Mouse (Mus musculus) T-cell, adult 2 months (primary cell): Measurements from ENCODE around the gene Notch2.

Experiments
- DNase-seq: peaks from one replicate; pipeline ENCODE4 v3.0.0; 2022; ENCODE audit warnings: low spot score

The Notch2 gene

DNA sequence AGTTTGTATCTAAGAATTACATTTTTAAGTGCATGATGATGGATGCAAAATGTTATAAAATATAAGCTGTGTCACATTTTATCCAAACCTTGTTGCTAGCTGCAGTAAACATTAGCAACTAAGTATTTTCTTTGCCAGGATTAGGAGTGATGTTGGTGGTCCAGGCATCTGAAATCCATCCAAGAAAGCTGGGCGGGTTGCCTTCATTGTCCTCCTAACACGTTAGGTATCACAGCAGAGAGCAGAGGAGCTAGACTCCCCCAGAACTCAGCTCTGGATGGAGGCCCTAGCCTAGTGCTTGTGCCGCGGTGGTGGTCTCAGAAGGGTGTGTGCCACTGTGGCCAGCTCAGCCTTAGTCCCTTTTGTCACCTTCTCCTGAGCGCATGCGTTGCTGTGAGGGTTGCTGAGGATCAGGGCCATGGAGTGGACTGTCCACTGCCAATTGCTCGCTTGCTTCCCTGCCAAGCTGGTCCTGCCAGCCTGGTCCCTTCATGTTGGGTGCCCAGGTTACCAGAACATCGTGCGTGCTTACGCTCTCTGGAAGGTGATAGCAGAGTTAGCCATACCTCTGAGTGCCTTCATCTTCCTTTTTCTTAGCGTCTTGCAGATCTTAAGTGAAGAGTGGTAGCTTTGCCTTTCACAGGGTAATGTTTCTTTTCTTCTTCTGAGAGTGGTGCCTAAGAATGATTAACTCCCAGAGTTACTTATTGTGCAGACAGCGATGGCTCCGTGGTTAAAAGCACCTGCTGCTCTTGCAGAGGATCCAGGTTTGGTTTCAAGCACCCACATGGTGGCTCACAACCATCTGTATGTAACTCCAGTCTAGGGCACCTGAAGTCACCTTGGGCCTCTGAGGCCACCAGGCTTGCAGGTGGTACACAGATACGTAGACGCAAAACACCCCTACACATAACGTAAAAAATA lies 39.4 kb downstream of the Notch2 start:
- no peak for DNase-seq

- DNase-seq, result no peak
These were observed 40.5 kb downstream of the Notch2 start for GRCm38 (mm10) chr3:98053817-98054216.

DNA sequence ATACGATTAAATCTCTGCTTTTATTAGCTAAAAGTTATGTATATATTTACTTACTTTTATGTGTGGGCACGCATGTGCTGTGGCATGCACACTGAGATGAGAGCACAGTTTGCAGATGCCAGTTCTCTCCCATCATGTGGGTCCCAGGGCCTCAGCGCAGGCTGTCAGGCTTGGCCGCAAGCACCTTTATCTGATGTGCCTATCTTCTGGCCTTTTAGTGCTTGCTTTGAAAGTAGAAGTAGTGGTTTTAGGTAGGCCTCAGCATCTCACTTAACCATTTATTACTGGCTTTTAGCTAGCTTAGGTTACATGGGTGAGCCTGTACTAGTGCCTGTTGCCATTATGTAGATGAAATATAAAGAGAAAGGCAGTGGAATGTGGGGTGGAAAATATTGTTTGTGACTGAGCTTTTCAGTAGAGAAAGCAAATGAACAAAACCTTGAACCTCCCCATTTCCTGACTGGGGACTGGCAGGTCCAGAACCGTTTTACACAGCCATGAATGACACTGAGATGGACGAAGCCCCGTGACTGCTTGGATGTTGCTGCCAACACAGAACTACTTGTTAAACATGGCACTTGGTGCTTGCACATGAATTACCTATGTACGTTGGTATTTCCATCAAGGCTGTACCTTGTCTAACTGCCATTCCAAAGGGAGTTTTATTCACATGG lies 41.1 kb downstream of the Notch2 start:
- DNase-seq, result no peak

DNA sequence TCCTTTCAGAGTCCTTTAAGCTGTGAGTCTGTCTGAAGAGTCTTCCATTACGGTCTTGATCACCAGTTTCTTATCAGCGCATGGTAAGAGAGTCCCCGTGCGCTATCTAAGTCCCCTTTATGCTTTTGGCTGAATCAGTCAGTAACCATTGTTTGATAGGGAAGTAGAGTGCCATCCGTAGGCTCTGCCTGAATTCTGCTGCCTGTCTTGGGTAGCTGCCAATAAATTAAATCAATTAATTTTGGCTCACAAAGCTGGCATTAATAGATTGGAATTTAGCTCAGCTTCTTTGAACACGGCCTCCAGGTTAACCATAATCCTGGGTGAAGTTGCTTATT lies 41.6 kb downstream of the Notch2 start:
- no peak for DNase-seq

DNA sequence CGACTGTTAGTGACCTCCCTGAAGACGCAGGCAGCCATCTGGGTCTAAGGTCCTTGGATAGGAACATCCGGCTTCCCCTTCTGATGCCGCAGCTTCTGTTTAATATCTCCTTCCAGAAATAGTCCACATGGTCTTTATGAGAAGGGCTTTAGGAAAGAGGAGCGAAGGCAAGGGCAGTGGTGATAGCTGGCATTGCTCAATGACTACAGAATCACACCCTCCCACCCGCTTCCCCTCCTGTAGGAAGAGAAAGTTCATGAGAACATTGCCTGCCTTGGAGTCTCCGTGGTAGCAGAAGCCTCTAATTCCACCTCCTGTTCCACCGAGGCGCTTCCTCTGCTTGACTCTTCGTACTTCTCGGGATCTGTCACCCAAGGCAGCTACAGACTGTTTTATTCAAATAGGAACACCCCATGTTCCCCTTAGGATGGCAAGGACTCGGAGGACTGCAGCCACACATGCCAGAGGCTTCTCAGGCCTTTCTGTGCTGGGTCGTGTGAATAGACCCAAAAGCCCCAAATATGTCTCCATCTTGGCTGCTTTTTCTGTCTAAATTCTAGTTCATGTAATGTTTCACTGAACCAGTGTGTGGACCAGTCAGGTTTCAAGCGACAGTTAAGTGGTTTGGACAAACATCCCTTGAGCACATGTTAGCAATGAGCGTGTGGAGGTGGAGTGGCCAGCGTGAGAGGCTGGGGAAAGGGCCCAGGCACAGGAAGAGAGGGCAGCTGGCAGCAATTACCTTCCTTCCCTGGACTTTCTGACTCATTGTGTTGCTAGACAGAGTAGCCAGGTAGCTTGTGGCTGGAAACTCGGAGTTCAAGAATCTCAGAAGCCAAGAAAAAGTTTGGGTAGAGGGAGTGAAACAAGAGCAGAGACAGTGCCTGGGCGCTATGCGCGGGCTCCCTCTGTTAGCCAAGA lies 42.7 kb downstream of the Notch2 start:
- DNase-seq, result no peak

DNA sequence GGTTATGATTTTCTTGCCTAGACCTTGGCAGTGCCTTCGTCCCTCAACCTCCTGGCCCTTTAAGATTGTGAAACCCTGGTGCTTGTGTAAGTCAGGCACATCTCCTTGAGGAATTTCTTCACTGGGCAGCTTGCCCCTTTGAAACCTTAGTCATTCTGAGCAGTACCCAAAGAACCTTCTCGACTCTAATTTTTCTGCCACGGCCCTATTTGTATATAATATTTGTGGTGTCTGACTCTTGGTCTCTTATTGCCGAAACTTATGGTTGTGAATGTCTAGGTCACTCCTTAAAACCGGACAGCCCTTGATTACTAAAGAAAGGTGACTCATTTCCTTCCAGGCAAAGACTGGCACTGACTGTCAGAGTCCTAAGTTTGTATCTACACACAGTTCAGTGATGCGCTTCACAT lies 43.6 kb downstream of the Notch2 start:
- no peak for DNase-seq

DNA sequence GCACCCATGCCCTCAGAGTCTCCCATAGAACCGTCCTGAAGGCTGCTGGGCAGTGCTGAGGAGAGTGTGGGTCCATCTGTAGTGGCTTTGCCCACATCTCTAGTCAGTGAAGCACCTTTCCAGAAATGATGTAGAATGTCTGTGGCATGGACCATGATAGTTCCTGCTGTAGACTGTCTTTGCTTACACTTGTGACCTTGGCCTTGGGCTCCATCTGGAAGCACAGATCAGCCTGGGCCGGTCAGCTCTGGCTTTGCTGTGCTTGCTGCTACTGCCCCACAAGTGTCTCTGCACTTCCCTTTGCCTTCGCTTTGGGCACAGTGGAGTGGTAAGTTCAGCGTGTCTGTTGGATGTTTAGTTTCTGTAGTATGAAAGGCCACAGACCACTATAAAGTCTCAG lies 45.7 kb downstream of the Notch2 start:
- no peak for DNase-seq

- DNase-seq, result no peak
These were observed 47.8 kb downstream of the Notch2 start for GRCm38 (mm10) chr3:98060981-98061660.

GRCm38 (mm10) chr3:98061661-98062330 lies 48.5 kb downstream of the Notch2 start:
- no peak for DNase-seq

- DNase-seq, result no peak
These were observed 49.4 kb downstream of the Notch2 start for GRCm38 (mm10) chr3:98062591-98063185.

- DNase-seq, result no peak
These were observed 50.0 kb downstream of the Notch2 start for GRCm38 (mm10) chr3:98063186-98063771.

DNA sequence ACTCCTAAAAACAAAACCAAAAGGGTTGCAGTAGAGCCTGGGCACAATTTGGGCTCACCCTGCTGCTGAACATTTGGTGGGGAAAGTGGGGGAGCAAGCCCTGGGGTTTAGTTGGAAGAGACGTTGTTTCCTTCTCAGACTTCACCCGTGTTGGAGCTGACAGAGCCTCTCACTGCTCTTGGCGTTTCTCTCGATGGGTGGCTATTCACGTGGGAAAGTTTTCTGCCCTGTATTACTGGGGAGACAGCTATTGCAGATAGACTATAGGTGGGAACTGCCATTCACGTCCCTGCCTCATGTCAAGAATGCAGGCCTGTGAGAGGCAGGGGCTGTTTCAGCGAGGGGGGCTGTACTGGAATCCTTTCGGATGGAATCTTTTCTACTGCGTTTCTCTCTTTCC lies 50.5 kb downstream of the Notch2 start:
- no peak for DNase-seq

- DNase-seq, result no peak
These were observed 51.7 kb downstream of the Notch2 start for GRCm38 (mm10) chr3:98065004-98065403.

DNA sequence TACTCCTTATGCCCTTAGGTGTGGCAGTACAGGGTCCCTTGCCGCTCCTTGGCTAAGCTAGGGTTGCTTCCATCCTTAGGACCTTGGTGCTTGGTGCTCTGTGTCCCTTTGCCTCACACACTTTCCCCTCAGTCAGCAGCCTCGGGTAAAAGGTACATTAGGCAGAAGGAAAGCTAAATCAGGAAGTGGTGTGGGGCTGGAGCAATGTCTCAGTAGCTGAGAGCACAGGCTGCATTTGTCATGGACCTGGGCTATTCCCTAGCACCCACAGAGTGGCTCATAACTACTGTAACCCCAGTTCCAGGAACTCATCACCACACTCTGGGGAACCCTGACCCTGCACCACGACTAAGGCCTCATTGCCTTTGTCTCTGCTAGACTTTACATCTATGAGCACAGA lies 53.1 kb downstream of the Notch2 start:
- DNase-seq, result no peak

DNA sequence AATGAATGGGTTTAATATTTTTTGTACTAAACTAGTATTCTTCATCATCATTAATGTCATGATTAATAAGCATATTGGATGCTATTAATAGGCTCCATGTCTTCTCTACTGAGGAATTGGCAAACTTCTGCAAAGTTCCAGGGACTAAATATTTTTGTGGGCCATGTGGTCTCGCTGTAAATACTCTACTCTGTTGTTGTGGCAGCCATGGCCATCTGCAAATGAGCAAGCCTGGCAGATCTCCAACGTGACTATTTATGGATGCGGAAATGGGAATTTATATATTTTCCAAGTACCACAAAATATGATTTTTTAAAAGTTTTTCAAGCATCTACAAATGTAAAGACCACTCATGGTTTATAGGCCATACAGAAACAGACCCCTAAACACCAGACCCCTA lies 54.1 kb downstream of the Notch2 start:
- no peak for DNase-seq

- DNase-seq, result no peak
These were observed 54.6 kb downstream of the Notch2 start for GRCm38 (mm10) chr3:98067852-98068491.

- DNase-seq, result no peak
These were observed 55.8 kb downstream of the Notch2 start for GRCm38 (mm10) chr3:98069161-98069560.

DNA sequence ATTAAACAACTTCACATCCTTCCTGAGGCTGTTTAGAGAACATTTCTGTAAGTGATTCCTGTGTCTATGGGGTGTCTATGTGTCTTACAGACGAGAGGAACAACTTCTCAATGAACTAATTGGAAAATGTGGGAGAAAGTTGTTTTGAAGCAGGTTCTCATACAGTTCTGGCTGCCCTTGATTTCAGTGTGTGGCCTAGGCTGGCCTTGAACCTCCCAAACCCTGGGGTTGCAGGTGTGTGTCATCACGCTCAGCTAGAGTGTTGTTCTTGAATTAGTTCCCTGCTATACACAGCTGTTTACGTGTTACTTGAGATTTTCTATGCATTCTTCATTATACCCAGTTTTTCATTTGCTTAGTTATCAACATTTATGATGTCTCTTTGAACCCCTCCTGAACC lies 56.5 kb downstream of the Notch2 start:
- no peak for DNase-seq

DNA sequence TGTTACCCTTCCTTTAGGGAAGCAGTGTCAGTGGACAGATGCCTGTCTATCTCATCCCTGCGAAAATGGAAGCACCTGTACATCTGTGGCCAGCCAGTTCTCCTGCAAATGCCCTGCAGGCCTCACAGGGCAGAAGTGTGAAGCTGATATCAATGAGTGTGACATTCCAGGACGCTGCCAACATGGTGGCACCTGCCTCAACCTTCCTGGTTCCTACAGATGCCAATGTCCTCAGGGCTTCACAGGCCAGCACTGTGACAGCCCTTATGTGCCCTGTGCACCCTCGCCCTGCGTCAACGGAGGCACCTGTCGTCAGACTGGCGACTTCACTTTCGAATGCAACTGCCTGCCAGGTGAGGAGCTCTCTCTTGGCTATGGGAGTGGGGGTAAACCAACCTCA lies 59.2 kb downstream of the Notch2 start:
- no peak for DNase-seq

DNA sequence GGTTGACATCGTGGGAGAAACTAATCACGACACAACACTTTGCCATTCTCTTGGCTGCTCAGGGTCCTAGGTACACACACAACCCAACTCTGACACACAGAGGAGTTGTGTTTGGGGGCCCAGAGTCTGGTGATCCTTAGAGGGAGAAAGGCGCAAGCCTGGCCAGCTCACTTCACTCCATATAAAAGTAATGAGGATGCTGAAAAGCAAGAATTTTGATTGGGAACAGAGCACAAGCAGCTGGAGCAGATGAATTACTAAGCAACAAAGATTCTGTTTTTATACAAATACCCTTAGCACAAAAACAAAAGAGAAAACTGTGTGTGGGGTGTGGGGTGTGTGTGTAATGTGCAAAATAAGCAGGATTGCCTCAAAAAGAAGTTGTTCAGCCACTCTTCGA lies 60.2 kb downstream of the Notch2 start:
- no peak for DNase-seq
